Mouse (Mus musculus): ENCODE results near the gene Col4a2.

Col4a2 gene

GRCm38 (mm10) chr8:11421968-11422367 lies 109.4 kb downstream of the Col4a2 start:
- no peak for DNase-seq

- DNase-seq, result no peak
Measured at GRCm38 (mm10) chr8:11423091-11423490, 110.5 kb downstream of the Col4a2 start.

GRCm38 (mm10) chr8:11430688-11431087 lies 118.1 kb downstream of the Col4a2 start:
- DNase-seq, result peak; percentile 15 to 19

- DNase-seq, result no peak
Measured at GRCm38 (mm10) chr8:11437862-11438261, 125.3 kb downstream of the Col4a2 start.

GRCm38 (mm10) chr8:11441291-11441690 lies 128.7 kb downstream of the Col4a2 start:
- no peak for DNase-seq

GRCm38 (mm10) chr8:11443611-11444010 lies 131.0 kb downstream of the Col4a2 start:
- DNase-seq, result no peak

- no peak for DNase-seq
Measured at GRCm38 (mm10) chr8:11444216-11444615, 131.6 kb downstream of the Col4a2 start.

- DNase-seq, result no peak
Measured at GRCm38 (mm10) chr8:11445790-11446189, 133.2 kb downstream of the Col4a2 start.

GRCm38 (mm10) chr8:11447910-11448570 lies 135.4 kb downstream of the Col4a2 start:
- DNase-seq, result no peak

GRCm38 (mm10) chr8:11450184-11451113 lies 137.8 kb downstream of the Col4a2 start:
- no peak for DNase-seq

- no peak for DNase-seq
Measured at GRCm38 (mm10) chr8:11452152-11452551, 139.5 kb downstream of the Col4a2 start.

- no peak for DNase-seq
Measured at GRCm38 (mm10) chr8:11452559-11452958, 140.0 kb downstream of the Col4a2 start.

- DNase-seq, result no peak
Measured at GRCm38 (mm10) chr8:11452974-11453373, 140.4 kb downstream of the Col4a2 start.

- DNase-seq, result no peak
Measured at GRCm38 (mm10) chr8:11454228-11454627, 141.6 kb downstream of the Col4a2 start.

- DNase-seq, result no peak
Measured at GRCm38 (mm10) chr8:11457278-11457677, 144.7 kb downstream of the Col4a2 start.

GRCm38 (mm10) chr8:11457981-11458836 lies 145.6 kb downstream of the Col4a2 start:
- no peak for DNase-seq

GRCm38 (mm10) chr8:11459016-11459415 lies 146.4 kb downstream of the Col4a2 start:
- no peak for DNase-seq

GRCm38 (mm10) chr8:11460934-11461333 lies 148.3 kb downstream of the Col4a2 start:
- no peak for DNase-seq

- no peak for DNase-seq
Measured at GRCm38 (mm10) chr8:11461847-11462246, 149.2 kb downstream of the Col4a2 start.

- no peak for DNase-seq
Measured at GRCm38 (mm10) chr8:11462641-11463040, 150.0 kb downstream of the Col4a2 start.

- no peak for DNase-seq
Measured at GRCm38 (mm10) chr8:11463541-11463888, 150.9 kb downstream of the Col4a2 start.

GRCm38 (mm10) chr8:11463889-11464706 lies 151.5 kb downstream of the Col4a2 start:
- DNase-seq, result no peak

- DNase-seq, result no peak
Measured at GRCm38 (mm10) chr8:11464707-11464964, 152.0 kb downstream of the Col4a2 start.
